Mouse (Mus musculus) cerebellum, adult 2 months (tissue): ENCODE measurements at regions not wholly inside any gene's neighbourhood (a gene's known extent, or its start where the extent isn't known, plus 50 kb on each side); places are given as distances from the start of the nearest gene placed in this dataset.

Experiments used
- CTCF ChIP-seq: fragments of 200-500 bp; IDR thresholded peaks from 2 replicates; pipeline ENCODE4 v1.5.1; 2011; ENCODE audit warnings: low read depth, mild to moderate bottlenecking, control low read depth, low read length, moderate library complexity, borderline replicate concordance; ENCODE audit not compliant: insufficient read depth
- POLR2A ChIP-seq: fragments of 200-500 bp; IDR thresholded peaks from 2 replicates; pipeline ENCODE4 v1.6.1; 2011; ENCODE audit warnings: low read length, control low read depth, borderline replicate concordance; ENCODE audit not compliant: insufficient read depth

DNA sequence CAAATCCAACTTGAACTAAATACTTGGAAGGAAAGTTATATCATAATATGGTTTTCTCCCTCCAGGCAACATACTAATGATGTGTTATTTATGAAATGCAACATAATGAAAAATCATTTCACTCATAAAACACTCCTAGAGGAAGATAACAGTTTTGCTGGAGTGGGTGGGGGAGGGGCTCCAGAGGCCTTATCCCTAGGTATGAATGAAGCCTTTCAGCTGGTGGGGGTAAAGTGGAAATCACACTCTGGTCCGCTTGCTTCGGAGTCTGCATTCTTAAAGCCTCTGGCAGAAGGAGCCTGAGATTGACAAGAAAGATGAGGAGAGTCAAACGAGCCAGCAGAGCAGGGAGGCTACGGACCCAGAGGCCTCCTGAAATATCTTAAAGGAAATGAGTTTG is 219.5 kb upstream of the Map3k7 start:
- TF ChIP-seq CTCF, result no peak
- TF ChIP-seq POLR2A, result no peak
